Mouse (Mus musculus) mouse embryonic stem cell (cell line): ENCODE results near the gene Ift81.

Experiments
- in situ Hi-C, 2 experiments: fragments of 300-500 bp; cut with MboI; formaldehyde crosslinking; loops; 1 replicate in 1 of 2; 3 replicates in 1 of 2; pipeline ENCODE4 v1.14.3; 2019 to 2020; ENCODE audit warnings: low sequenced_read_pairs in 2 of 2, low pct_unique_long_range_greater_than_20kb in 1 of 2, mixed read lengths in 1 of 2; ENCODE audit not compliant: unreplicated experiment in 1 of 2

The Ift81 gene

GRCm38 (mm10) chr5:122566626-122567025 is 47.7 kb downstream of the Ift81 start:
- in situ Hi-C loops = no loop called here

GRCm38 (mm10) chr5:122560654-122561053 is 53.7 kb downstream of the Ift81 start:
- in situ Hi-C loops = no loop called here

- in situ Hi-C loops = no loop called here
Measured at GRCm38 (mm10) chr5:122558127-122558526, 56.2 kb downstream of the Ift81 start.

- in situ Hi-C loops = no loop called here
Measured at GRCm38 (mm10) chr5:122555107-122555506, 59.2 kb downstream of the Ift81 start.

- in situ Hi-C loops = no loop called here
Measured at GRCm38 (mm10) chr5:122552638-122553037, 61.7 kb downstream of the Ift81 start.

GRCm38 (mm10) chr5:122550460-122550859 is 63.9 kb downstream of the Ift81 start:
- in situ Hi-C loops = no loop called here

- in situ Hi-C loops = no loop called here
Measured at GRCm38 (mm10) chr5:122548671-122549070, 65.6 kb downstream of the Ift81 start.

GRCm38 (mm10) chr5:122547810-122548209 is 66.5 kb downstream of the Ift81 start:
- in situ Hi-C loops = no loop called here

- in situ Hi-C loops = no loop called here
Measured at GRCm38 (mm10) chr5:122547251-122547714, 67.0 kb downstream of the Ift81 start.

- in situ Hi-C loops = no loop called here
Measured at GRCm38 (mm10) chr5:122543392-122543791, 70.9 kb downstream of the Ift81 start.

GRCm38 (mm10) chr5:122541871-122542270 is 72.4 kb downstream of the Ift81 start:
- in situ Hi-C loops = no loop called here

- in situ Hi-C loops = no loop called here
Measured at GRCm38 (mm10) chr5:122538077-122538476, 76.2 kb downstream of the Ift81 start.

GRCm38 (mm10) chr5:122537654-122538053 is 76.7 kb downstream of the Ift81 start:
- in situ Hi-C loops = no loop called here

- in situ Hi-C loops = no loop called here
Measured at GRCm38 (mm10) chr5:122533884-122534283, 80.4 kb downstream of the Ift81 start.

- in situ Hi-C loops = no loop called here
Measured at GRCm38 (mm10) chr5:122529913-122530604, 84.3 kb downstream of the Ift81 start.

- in situ Hi-C loops = no loop called here
Measured at GRCm38 (mm10) chr5:122529316-122529715, 85.0 kb downstream of the Ift81 start.

GRCm38 (mm10) chr5:122528591-122528990 is 85.7 kb downstream of the Ift81 start:
- in situ Hi-C loops = no loop called here

- in situ Hi-C loops = no loop called here
Measured at GRCm38 (mm10) chr5:122527761-122528160, 86.6 kb downstream of the Ift81 start.

GRCm38 (mm10) chr5:122526878-122527730 is 87.2 kb downstream of the Ift81 start:
- in situ Hi-C loops = no loop called here

GRCm38 (mm10) chr5:122526405-122526804 is 87.9 kb downstream of the Ift81 start:
- in situ Hi-C loops = no loop called here
